In the genomic region with DNA sequence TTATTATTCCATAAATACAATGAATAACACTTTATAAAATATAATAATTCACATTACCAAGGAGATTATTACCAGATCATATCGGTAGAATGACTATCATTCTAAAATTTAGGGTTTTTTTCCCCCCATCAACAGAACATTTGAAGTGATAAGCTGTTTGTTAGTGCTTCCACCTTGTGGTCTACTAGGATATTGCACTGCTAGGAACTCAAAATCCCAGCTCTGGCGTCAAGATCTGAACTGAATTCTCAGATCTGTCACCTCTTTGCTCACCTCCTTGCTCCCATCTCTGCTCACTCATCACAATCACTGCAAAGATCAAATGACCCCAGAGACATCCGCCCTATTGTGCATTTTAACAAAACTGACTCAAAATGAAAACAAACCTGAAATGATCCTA, we compare ENCODE assay signal across 10 mouse cellular contexts. TPM values are rescaled to one million over a fixed set of nuclear protein-coding genes. Genes with fewer than 3 reads are reported as not detected.
DNase-seq lines count a peak whose midpoint lies in the region; ATAC-seq and TF ChIP-seq lines count a peak whose summit lies in the region.
"Had no signal": no experiment of that assay in that cellular context is flagged by ENCODE, and none has a peak within 500 bp of the region (broad histone marks: within the 10 kb centered on the region; RNA-seq: fewer than 3 reads in every experiment).

No protein-coding gene starts in this region.

- no peak overlapping the region for H3K4me3 ChIP-seq in cerebellum, adult 2 months (replicated peaks; ENCODE audit: insufficient read depth, low read depth, low read length)
- H3K4me3 ChIP-seq in lung, adult 2 months (replicated peaks; ENCODE audit: extremely low read depth, low read depth, low read length) = no peak overlapping the region

- H3K27ac ChIP-seq in cerebellum, adult 2 months (ENCODE audit: insufficient read depth, low read length) = no peak overlapping the region

- peak; percentile 78 for ATAC-seq in common myeloid progenitor, adult 5-6 weeks (replicated peaks; ENCODE audit: low read depth, poor library complexity, severe bottlenecking)

- WGBS in cerebellum, adult 2 months = 18% methylated on average over 3 of the region's 3 CpGs
- 24% methylated on average over 3 of the region's 3 CpGs for WGBS in lung, adult 2 months

- TF ChIP-seq POLR2A in cerebellum, adult 2 months (IDR thresholded peaks at IDR 0.05; ENCODE audit: borderline replicate concordance, insufficient read depth, low read length) = no peak
- no peak for TF ChIP-seq POLR2A in lung, adult 2 months (IDR thresholded peaks at IDR 0.05; ENCODE audit: borderline replicate concordance, extremely low read depth, low read depth, low read length)

- no peaks in the 10 kb centered on the region for H3K4me1 ChIP-seq in cerebellum, adult 2 months (ENCODE audit: control insufficient read depth, insufficient read depth, low read length)
- H3K4me1 ChIP-seq in lung, adult 2 months (ENCODE audit: control insufficient read depth, insufficient read depth, low read length) = no peaks in the 10 kb centered on the region

- peak; percentile 39; the same call in 1 of the 2 replicates for TF ChIP-seq CTCF in cerebellum, adult 2 months (IDR thresholded peaks at IDR 0.05; ENCODE audit: borderline replicate concordance, insufficient read depth, low read depth, low read length)
- TF ChIP-seq CTCF in lung, adult 2 months (IDR thresholded peaks at IDR 0.05; ENCODE audit: insufficient read depth, low read length) = 0 out of 2 replicates have a peak, but pooled peaks have one; percentile 19

- no peaks in the 10 kb centered on the region for H3K27me3 ChIP-seq in cerebellum, adult 2 months (ENCODE audit: control insufficient read depth, insufficient read depth, low read length)

- DNase-seq in cerebellum, adult 2 months = no peak
- no peak for DNase-seq in cerebellum, adult 11-12 months
- DNase-seq in lung, adult 2 months = no peak
- DNase-seq in lung, postnatal 4 days = no peak
- DNase-seq in mesoderm, embryonic 11.5 days (ENCODE audit: low read depth, low spot score) = peak; percentile 59
- DNase-seq in testis, postnatal 10 days (ENCODE audit: low spot score) = no peak
- no peak for DNase-seq in kidney, adult 8-10 months
- DNase-seq: gastrocnemius, postnatal 14 days; layer of hippocampus, adult 9-11 months had no signal

RNA-seq across cellular contexts. Expression of a gene that starts 18.1 kb away (rescaled TPM):
- 22.4 and 22.6 TPM in 2 replicates for polyA plus RNA-seq in cerebellum, adult 2 months (2012; rRNA removed)
- polyA plus RNA-seq in lung, adult 2 months (2012; rRNA removed) = 69.9 and 85.8 TPM in 2 replicates
- total RNA-seq in common myeloid progenitor, adult 5-6 weeks (2017) = 52.4 and 82.3 TPM in 2 replicates

RNA-seq across cellular contexts. Expression of a gene that starts 30.1 kb away (rescaled TPM):
- polyA plus RNA-seq in cerebellum, adult 2 months (2012; rRNA removed) = 6.0 and 7.1 TPM in 2 replicates
- polyA plus RNA-seq in lung, adult 2 months (2012; rRNA removed) = not detected in 2 replicates
- not detected in 2 replicates for total RNA-seq in common myeloid progenitor, adult 5-6 weeks (2017)
- total RNA-seq: gastrocnemius, postnatal 14 days had no signal

RNA-seq across cellular contexts. Expression of a gene that starts 37.9 kb away (rescaled TPM):
- 38.3 and 50.1 TPM in 2 replicates for polyA plus RNA-seq in cerebellum, adult 2 months (2012; rRNA removed)
- 34.1 and 37.1 TPM in 2 replicates for polyA plus RNA-seq in lung, adult 2 months (2012; rRNA removed)
- total RNA-seq in common myeloid progenitor, adult 5-6 weeks (2017) = 5.6 and 7.0 TPM in 2 replicates
